Mouse (Mus musculus) monocyte, adult 5-6 weeks (primary cell): ENCODE results near the gene Arid1b. TPM values are rescaled to one million over a fixed set of nuclear protein-coding genes. Genes with fewer than 3 reads are reported as not detected.

Experiments
- ATAC-seq: fragments of 153-309, 156-312 bp; replicated peaks from 2 replicates; pipeline ENCODE4 v1.8.0; 2017; ENCODE audit warnings: mild to moderate bottlenecking; ENCODE audit not compliant: low TSS enrichment, insufficient number of reproducible peaks, severe bottlenecking, poor library complexity, low FRiP score
- total RNA-seq: library from RNA; stranded (forward); fragments of 200-1000, 200-491, 200-594 nt; gene quantifications from 3 replicates; pipeline ENCODE4 v1.2.3, GENCODE M21; 2017

Gene Arid1b
- total RNA-seq, 1 experiment from 2014 or later = 15.9 TPM

DNA sequence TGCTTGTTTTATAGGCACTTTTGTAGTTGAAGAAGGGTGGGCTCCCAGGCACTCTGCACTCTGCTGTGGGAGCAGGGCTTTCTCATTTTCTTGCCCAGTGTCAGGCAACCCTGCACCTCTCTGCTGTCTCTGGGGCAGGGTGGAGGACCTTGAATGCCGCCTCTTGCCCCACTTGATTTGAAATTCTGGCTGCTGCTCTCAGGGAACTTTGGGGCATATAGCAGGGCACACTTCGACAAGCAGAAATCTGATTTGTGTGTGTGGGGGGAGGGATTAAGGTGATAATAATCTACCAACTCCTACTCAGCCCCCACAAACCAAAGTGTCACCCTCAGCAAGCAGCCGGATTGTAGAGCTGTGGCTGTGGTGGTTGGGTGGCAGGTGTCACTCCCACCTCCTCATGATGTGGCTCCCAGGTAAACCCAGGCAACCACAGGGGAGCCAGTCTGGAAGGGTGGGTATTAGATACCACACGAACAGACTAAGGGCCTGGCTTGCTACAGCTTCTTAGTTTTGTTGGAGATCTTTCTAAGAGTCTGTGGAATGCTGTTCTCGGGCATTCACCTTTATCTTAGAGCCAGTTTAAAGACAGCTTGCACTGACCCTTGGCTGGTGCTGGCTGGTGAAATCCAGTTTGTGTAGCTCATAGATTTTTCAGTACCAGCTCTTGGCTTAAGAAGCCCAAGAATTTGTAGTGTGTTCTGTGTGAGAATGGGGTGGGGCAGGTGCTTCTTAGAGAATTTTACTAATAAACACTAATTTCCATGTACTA lies 131.1 kb downstream of the Arid1b start:
- no peak for ATAC-seq

DNA sequence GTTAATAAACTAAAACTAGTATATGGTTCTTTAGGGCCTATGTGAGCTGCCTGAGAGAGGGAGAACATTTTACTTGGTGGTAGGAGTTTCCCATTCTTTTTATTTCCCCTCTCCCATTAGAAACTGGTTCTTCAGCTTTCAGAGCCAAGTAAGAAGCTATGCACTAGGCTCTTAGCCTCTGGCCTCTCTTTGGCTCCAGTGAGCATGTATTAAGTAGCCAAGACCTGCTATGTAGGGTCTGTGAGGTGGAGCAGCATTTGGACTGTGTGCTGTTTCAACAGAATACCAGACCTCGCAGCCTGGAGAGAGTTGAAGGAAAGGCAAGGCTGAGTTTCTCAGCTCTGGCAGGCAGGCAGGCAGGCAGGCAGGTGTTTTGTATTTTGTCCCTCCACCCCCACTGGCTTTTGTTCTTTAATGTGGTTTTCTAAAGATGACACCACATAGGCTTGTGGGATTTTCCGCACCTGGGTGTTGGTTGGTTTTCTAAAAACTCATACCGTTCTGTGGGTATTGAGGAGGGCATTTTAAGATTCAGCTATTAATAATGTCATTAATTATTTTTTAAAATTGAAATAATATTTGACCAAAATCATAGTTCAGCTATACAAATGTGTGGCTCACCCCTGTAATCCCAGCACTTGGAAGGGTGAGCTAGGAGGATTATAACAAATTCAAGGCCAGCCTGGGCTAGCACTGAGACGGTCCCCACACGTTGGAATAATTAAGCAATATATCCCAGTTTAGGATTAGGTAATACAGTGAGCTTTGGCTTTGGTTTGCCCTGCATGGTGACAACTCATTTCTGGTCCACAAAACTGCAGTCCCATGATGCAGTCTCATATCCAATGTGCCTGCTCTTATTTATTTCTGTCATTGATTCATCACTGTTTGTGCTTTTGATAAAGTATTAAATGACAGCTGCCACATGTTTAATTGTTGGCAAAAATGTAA lies 132.0 kb downstream of the Arid1b start:
- no peak for ATAC-seq

DNA sequence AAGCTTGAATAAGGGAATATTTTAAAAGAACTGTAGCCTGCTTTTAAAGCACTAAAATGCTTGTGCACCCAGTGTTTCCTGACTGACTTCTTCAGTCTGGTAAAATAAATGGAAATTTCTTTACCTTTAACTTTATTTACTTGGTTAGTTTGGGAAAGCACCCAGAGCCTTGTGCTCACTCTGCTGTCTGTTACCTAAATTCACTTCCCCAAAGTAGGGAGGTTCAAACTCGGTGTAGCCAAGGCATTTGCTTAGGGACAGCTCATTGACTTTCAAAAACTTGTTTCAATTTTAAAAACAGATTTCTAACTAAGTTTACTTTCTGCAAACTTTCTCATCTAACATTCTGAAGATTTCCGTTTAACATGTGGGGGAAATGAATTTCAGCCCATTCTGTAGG lies 135.5 kb downstream of the Arid1b start:
- no peak for ATAC-seq

DNA sequence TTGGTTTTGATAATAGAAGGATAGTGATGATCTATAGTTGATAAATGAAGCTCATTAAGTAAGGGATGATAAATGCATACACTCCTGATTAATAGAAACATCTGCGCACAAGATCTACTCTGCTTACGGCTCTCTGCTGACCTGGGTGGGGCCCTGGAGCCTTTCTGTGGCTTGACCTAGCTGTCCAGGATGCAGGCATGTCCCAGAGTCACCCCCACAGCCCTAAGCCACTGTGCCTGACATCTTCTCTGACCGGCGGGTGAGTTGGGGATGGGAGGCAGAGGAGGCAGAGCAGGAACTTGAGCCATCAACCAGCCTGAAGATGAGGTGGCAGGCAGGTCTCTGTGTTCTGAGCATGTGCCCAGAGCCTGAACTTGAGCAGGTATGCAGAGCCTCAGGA lies 136.0 kb downstream of the Arid1b start:
- no peak for ATAC-seq

DNA sequence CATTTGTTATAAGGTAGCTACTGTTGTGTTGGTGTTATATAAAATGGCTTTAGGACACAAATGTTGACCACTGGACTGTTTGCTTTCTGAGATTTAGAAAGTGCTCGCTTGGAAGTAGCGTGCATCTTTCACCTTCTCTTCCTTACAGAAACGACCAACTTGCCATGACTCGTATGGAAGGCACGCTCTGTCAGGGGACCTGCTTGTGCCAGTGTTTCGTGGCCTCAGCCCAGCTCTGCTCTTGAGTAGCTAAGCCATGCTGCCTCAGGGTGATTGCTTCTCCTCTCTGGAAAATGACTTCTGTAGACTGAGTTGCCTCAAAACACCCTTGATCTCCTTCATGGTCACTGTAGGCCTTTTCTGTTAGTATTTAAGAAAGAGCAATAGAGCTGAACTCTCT lies 137.6 kb downstream of the Arid1b start:
- ATAC-seq = no peak

DNA sequence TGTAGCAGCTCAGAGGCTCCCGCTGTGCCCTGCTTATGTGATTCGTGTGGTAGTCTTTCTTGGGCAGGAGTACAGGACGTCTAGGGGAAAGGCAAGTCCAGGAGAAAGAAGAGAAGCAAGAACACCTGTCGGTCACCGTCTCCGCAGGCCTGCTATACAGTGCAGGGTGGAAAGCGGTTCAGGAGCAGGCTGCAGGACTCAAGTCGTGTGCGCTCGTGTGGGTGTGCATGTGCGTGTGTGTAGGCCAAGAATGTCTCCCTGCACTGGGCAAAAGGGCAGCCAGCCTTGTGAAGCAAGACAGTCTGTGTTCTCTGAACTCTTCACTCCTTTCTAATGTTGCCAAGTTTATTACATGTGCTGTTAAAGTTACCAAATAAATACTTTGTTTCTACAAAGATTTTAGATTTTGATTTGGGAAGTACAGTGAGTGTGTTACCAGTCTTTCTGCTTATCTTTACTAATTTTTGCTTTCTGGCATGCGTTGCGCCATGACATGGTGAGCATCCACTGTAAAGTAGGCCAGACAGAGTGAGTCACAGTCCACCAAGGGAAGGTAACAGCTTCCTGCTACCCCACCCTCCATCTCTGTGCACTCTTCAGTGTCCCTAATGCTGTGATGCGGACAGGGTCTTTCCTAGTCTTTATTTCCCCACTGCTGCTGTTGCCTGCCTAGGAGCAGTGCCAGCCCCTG lies 138.3 kb downstream of the Arid1b start:
- no peak for ATAC-seq

DNA sequence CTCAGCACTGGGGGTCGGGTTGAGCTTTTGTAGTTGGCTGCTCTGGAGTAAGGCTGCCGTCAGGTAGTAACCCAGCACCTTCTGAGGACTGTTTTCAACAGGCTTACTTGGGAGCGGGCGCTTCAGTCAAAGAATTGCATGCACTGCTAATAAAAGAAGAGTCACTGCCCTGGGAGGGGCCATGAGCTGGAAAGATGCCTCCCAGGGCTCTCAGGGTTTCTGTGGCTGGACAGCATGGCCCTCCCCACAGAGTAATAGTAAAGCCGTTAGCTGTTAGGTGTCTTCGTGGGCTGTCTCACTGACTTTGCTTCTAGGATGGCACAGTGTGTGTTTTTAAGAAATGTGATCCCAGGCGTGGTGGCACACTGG lies 138.8 kb downstream of the Arid1b start:
- ATAC-seq = no peak

DNA sequence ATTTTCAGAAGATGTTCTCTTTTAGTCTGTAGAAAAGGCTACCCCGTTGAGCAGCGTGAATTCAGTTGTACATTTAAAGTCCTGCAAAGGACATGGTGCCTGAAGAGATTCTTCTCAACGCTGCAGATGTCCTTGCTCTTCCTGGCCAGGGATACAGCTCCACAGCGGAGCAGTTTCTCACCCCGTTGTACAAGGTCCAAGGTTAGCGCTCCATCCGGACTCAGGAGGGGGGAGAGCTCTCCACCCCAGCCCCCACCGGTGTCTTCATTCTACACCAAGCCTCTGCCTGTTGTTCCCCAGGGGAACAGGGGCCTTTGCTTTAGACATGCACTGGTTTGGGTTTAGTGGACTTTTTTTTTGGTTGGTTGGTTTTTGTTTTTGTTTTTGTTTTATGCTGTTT lies 139.7 kb downstream of the Arid1b start:
- no peak for ATAC-seq

DNA sequence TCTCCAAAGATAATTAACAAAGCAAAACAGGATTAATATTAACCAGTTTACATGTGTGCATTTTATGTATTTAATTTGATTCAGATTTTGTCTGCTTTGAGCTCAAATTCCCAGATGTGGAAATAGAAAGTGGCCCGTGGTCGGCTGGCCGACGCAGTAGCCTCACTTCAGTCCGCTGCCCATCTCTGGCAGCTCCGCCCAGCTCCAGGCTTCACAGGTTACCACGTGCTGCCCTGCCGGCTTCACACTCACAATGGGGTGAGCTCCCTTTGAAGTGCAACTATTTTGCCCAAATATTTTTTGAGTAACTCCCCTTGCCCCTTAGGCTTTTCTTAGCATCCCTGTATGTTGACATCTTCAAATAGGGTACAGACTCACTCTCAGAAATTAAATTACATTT lies 140.1 kb downstream of the Arid1b start:
- no peak for ATAC-seq

DNA sequence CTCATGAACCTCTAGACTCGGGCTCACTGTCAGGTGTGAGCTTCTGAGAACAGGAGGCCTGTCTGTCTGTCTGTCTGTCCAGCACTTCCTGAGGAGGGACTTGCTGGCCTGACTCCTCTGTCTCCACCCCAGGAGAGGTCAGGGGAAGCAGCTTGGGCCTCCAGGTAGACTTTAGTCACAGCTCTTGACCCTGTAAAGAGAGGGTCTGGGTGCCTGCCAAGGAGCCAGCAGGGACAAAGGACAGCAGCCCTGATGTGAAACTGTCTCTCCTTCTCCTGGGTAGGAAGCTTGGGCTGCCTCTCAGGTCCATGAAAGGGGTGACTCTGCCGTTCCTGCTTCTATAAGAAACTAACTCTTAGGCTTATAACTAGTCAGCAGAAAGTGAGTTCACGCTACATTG lies 143.8 kb downstream of the Arid1b start:
- ATAC-seq = no peak

DNA sequence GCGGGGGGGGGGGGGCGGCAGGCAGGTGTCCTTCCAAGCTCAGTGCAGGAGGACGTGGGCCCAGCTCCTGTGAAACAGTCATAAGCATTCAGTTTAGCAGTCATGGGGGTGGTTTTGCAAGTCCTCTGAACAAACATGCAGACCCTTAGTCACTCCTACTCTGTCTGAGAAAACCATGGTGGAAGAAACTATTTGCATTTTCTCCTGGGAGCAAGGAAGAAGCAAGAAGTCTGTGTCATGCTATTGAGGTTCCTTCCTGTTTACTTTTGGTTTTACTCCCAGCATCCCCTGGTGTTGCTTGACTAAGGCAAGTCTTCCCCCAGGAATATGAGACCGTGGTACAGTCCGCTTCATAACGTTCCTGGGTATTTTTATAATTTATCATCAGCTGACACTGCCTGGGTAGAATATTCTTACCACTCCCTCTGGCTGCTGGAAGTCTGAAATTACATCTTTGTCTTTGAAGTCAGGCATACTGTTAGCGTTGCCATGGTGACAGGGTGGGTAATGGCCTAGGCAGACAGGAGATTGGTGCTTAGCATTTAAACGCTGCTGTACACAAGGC lies 144.6 kb downstream of the Arid1b start:
- peak; percentile 58; the same call in 1 of the 2 replicates for ATAC-seq

DNA sequence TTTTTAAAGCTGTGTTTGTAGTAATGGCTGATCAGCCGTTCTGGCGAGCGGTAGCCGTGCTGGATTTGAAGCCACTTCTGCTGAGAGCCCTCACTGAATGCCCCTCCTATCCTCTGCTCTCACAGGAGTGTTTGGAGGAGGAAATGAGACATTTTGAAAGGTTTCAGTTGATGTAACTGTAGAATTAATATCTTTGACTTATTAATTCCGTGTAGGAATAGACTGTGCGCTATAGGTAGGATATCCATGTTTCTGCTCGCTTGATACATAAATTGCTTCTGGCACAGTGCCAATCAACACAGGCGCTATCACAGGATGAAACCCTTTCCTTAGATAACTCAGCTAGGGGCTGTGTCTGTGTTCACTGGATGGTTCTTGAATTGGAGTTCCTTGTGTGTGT lies 145.4 kb downstream of the Arid1b start:
- ATAC-seq = no peak

DNA sequence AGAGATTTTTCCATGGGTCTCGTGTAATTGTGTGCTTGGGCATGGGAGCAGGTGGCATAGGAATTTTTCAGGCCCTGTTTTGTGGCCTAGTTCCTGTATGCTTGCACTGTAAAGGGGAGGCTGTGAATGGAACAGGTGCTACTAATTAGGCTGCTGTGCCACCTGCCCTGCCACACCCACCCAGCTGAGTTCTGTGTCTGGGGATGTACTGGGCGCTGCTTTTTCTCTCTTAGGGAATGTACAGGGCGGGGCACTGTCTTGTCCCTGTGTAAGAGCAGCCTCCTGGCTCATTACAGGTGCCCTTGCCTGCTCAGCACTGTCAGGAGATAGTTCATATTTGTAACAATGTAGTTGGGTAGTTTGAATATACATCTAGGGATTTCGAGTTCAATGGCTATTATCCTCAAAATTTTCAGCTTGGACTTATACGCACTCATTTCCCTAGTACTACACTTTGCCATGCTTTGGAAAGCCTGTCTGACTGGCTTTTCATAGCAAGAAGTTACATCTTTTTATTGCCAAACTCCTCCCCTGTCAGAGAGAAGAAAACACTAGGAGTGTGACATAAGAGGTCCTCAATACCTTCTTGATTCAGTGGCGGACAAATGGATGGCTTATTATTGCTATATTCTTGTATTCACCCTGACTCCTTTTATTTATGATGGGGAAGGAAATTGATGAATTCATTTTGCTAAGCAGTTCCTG lies 149.8 kb downstream of the Arid1b start:
- ATAC-seq = no peak

DNA sequence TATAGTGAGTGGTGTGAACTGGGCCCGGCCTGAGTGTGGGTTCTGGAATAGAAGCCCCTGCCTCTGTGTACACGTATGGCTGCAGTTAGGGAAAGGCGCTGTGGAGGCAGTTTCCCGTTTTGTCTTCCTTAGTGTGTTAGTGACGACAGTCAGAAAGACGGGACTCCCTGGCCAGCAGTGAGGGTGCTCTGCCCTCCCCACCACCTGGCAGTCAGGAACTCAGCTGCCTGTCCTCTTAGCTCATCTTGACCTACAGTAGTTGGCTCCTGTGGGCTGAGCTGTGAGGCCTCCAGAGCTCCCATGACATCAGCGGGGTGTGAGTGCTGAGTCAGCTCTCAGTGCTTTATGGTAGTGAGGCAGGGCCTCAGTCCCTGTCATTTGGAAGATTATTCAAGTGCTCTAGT lies 156.5 kb downstream of the Arid1b start:
- ATAC-seq = no peak

DNA sequence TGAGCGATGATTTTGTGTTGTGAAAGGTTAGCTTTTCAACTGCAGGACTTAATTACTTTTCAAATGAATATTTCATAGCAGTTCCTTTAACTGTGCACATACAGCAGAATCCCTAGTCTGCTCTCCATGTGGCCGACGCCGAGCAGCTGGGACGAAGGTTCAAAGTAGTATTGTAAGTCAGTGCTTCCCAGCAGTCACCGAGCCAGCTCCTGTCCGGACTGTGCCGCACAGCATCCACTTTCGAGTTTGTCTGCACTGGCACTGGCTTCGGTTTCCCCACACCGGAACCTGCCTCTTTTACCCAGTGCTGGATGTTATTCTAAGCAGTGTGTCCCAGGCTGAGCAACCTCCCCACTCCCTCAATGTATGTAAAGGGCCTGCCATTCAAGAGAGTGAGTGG lies 157.7 kb downstream of the Arid1b start:
- no peak for ATAC-seq

DNA sequence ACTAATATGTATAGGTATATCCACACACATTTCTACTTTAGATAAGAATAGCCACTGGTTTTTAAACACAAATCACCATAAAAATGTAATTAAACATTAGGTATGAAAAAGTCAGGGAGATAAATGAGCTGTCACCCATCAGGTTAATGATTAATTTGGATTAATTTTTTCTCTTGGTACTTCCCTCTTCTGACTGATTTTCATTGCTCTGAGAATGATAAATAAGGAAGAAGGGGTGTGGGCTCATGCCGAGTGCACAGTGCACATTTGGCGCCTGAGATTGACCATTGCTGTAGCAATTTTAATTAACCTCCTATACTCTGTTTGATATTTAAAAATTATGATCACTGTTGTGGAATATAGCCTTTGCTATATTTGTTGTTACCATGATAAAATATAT lies 159.3 kb downstream of the Arid1b start:
- ATAC-seq = no peak

DNA sequence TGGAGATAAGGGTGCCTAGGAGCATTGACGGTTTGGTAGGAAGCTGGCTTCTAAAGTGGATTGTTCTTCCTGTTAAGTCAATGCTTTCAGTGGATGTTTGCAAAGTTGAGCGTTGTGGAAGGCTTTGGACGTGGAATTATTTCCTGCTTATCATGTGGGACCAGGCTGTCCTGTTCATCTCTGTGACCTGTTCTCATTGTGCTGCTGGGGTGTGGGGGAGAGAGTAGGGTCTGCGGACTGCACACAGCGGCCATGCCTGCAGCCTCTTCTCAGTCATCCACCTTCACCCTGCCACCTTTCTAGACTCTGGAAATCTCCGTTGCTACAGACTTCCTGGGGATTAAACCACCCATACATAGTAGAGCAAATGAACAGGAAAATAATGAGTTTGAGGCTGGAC lies 160.2 kb downstream of the Arid1b start:
- no peak for ATAC-seq

DNA sequence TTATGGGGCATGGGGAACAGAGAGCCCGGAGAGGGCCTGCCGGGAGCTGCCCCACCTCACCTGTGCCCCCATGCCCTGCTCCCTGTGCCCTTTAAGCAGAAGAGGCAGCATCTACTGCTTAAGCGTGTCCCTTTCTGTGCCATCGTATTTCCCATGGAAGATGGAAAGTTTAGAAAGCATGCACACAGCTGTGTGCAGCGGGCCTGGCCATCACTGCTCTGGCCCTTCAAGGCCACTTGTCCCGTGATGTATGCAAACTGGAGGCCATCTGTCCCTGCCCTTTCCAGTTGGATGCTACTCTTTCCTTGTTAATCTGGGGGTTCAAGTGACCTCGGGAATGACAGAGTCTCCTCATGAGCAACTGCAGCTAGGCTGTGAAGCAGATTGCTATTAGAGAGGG lies 163.5 kb downstream of the Arid1b start:
- ATAC-seq = no peak

DNA sequence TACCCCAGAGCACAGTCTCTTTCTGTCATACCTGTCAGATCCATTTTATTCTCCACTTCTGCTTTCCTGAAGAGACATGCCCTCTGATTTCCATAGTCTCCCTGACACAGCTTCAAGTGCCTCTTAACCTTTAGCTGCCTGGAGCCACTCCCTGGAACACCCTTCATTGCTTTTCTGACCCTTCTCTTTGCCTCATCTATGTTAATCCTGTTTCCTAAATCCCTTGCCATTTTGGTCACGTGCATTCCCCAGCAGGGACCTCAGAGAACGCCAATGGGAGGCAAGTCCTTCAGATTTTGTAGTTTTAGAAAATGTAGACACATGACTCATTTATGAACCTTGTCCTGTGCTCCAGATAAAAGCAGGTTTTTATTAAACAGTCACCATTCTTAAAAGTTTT lies 168.4 kb downstream of the Arid1b start:
- no peak for ATAC-seq
